Mouse (Mus musculus) hindbrain, embryonic 14.5 days (tissue): ENCODE measurements around the gene Olfr1121. TPM values are rescaled to one million over a fixed set of nuclear protein-coding genes. Genes with fewer than 3 reads are reported as not detected.

ENCODE experiments used
- polyA plus RNA-seq: library from polyadenylated mRNA; unstranded; fragments of >200 nt; fragmentation: Nextera tagmentation; extraction: Ambion mirVana; gene quantifications from 2 replicates; pipeline ENCODE4 v1.2.1, GENCODE M21; 2014

Gene Olfr1121
- polyA plus RNA-seq, 1 experiment from 2014 or later = not detected

Other genes with a start within 250 kb of the Olfr1121 start
- not detected in 2 replicates for gene Olfr1110, start 229.6 kb upstream of the Olfr1121 start, polyA plus RNA-seq
- gene Olfr1111, start 217.3 kb upstream of the Olfr1121 start, polyA plus RNA-seq = not detected in 2 replicates
- gene Olfr1112, start 182.1 kb upstream of the Olfr1121 start, polyA plus RNA-seq = not detected in 2 replicates
- gene Olfr1113, start 160.9 kb upstream of the Olfr1121 start, polyA plus RNA-seq = not detected in 2 replicates
- not detected in 2 replicates for gene Olfr1115, start 121.9 kb upstream of the Olfr1121 start, polyA plus RNA-seq
- not detected in 2 replicates for gene Olfr1116, start 102.4 kb upstream of the Olfr1121 start, polyA plus RNA-seq
- gene Olfr1118, start 62.3 kb upstream of the Olfr1121 start, polyA plus RNA-seq = not detected in 2 replicates
- gene Olfr1120, start 15.1 kb upstream of the Olfr1121 start, polyA plus RNA-seq = not detected in 2 replicates
- not detected in 2 replicates for gene Olfr1122, start 16.0 kb downstream of the Olfr1121 start, polyA plus RNA-seq
- gene Olfr1123, start 46.7 kb downstream of the Olfr1121 start, polyA plus RNA-seq = not detected in 2 replicates
- gene Olfr1124, start 60.4 kb downstream of the Olfr1121 start, polyA plus RNA-seq = not detected in 2 replicates
- not detected in 2 replicates for gene Olfr1126, start 84.1 kb downstream of the Olfr1121 start, polyA plus RNA-seq
- not detected in 2 replicates for gene Pramel7, start 127.2 kb downstream of the Olfr1121 start, polyA plus RNA-seq
- gene Pramel6, start 136.7 kb downstream of the Olfr1121 start, polyA plus RNA-seq = not detected in 2 replicates
- not detected in 2 replicates for gene Olfr153, start 161.9 kb downstream of the Olfr1121 start, polyA plus RNA-seq
- gene Olfr1128, start 175.6 kb downstream of the Olfr1121 start, polyA plus RNA-seq = not detected in 2 replicates
- not detected in 2 replicates for gene Olfr1129, start 204.0 kb downstream of the Olfr1121 start, polyA plus RNA-seq
- not detected in 2 replicates for gene Olfr1130, start 236.3 kb downstream of the Olfr1121 start, polyA plus RNA-seq